Mouse (Mus musculus): ENCODE results near the gene Vmn1r40.

Vmn1r40 gene

DNA sequence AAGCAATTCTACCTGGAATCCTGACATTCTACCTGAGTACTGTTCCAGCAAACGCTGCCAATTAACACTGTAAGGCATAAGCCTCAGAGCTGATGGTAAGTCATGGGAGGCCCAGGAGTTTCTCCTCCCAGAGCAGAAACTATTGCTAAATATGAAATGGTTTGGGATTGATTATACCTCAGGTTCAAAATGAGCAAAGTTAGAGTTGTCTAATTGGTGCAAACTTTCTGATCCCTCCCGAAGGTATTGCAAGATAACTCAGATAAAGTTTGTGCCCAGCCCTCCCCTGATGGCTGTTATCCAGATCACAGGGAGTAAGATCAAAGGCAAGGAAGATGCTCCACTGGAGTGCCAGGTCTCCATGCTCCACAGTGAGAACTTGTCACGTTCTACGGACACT is at the start of gene Vmn1r40:
TSS of gene Vmn1r40 (plus strand) at position 301 of the 400 bp plus-strand sequence.
- DNase-seq (ENCODE audit: low spot score in 2 of 2): no peak

DNA sequence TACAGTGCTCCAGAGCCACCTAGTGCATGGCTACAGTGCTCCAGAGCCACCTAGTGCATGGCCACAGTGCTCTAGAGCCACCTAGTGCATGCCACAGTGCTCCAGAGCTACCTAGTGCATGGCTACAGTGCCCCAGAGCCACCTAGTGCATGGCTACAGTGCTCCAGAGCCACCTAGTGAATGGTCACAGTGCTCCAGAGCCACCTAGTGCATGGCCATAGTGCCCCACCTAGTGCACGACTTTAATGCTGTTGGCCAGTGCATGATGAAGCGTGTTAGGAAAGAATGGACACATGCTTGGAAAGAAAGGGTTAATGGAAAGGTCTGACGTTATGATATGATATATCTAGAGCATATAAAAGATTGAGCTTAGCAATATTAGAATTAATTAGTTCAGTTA is 49.0 kb upstream of the Vmn1r40 start:
- no peak for DNase-seq (ENCODE audit: low spot score in 2 of 2)

DNA sequence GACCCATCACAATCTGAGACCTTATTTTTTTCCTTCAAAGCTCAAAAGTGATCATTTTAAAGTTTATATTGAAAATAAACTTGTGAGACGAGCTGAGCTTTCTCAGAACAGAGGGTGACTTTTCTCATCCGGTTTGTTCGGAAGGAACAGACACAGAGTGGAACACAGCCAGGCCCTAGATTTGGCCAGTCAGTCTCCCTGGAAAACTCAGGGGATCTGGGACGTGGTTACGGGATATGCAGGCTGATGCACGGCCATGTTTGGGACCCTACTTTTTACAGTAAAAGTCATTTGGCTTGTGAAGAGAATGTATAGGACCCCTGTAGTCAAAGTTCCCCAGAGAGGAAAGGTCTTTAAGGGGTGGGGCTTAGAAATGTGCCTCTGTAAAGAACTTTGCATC is 48.4 kb upstream of the Vmn1r40 start:
- no peak for DNase-seq (ENCODE audit: low spot score in 2 of 2)

DNA sequence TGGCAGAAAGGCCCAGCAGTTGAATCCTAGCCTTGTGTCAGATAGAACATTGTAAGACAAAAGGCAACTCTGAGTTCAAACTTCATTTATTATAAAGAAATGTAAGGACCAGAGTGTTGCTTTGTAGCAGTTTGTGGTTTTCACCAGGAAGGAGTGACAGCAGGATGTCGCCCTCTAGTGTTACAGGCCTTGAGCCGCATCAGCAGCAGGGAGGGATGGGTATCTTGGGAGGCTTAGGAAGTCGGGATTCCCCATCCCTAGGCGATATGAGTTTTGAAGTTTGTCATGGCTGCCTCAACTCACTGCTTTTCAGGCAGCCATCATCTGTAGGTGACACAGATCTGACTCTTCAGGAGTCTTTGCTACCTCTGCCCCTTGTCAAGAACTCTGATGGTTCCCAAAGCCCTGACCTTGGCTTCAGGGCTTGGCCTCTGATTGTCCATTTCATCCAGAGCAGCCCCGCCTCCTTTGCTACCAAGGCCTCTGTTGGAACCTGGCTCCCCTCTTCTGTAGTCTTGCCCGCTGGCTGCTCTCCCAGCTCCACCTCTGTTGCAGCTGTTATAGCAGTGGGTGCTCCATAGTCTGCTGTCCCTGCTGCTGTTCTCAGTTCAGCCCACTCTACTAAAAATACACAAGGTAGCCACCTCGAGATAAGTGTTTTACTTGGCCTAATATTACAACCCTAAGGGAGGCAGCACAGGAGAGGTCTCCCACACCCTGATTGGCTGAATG is 47.5 kb upstream of the Vmn1r40 start:
- peak in 1 of 2 experiments; percentile 50 for DNase-seq (ENCODE audit: low spot score in 2 of 2)

DNA sequence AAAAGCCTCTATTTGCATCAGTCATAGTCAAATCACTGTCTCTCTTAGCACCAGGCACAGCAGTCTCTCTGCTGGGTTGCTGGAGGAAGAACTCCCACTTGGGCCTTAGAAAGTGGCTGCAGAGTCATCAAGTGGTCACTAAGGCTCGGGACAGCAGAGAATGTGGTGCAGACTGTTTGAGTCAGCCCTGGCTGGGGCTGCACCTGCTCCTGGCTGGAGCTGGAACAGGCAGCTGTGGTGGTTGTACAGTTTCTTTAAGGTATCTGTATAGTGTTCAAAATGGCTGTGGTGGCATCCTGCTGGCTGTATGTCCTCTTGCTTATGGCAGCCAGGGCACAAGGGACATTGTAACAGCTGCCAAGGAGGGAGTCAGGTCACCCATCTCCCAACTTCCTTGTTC is 46.9 kb upstream of the Vmn1r40 start:
- no peak for DNase-seq (ENCODE audit: low spot score in 2 of 2)

DNA sequence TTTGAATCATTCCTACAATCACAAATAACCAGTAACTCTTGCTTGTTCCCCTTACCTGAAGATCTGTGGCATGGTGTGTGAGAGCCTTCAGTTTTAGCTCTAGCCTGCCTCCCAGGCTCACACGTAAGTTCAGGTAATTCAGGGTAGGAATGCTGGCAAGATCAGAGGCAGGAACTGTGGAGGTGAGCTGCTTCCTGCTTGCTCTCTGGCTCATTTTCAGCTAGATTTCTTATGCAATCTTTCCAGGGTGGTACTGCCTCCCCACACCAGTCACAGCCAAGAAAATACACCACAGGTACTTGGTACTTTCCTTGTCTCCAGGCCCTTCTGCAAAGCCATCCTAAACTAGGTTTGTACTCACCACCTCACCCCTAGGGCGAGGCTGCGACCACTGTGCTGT is 44.8 kb upstream of the Vmn1r40 start:
- no peak for DNase-seq (ENCODE audit: low spot score in 2 of 2)

- DNase-seq (ENCODE audit: low spot score in 2 of 2): no peak
These were observed 42.2 kb upstream of the Vmn1r40 start for GRCm38 (mm10) chr6:89665155-89665554.

DNA sequence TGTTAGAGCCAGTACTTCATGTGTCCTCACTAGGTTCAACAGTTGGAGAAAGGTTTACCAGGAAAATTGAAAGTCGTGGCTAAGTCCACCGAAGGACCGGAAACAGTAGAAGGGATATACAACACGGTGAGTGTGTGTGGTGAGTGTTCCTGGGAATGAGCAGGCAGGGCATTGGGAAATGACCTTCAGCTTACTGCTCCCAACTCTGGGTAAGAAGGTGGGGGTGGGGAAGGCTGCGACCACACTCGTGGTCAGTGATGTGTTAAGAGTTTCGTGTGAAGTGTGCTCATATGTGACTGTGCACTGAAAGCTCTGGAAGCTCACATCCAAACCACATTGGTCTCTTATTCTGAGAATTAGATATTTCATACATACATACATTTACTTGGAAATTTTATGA is 41.7 kb upstream of the Vmn1r40 start:
- no peak for DNase-seq (ENCODE audit: low spot score in 2 of 2)

DNA sequence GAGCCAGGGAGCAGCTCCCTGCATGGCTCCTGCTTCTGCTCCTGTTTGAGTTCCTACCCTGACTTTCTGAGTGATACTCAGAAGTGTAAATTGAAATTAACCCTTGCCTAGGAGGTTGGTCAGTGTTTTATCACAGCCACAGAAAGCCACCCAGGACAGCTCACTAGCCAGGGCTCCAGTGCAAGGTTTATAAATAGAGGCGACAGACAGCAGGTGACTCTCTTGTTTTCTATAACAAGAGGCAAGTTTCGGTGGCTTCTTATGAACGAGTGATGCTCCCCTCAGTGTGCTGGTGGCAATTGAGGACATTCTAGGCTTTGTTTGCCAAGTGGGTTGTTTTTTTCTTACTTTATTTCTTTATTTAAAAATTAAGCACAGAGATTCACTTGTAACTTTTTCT is 40.4 kb upstream of the Vmn1r40 start:
- no peak for DNase-seq (ENCODE audit: low spot score in 2 of 2)

- DNase-seq (ENCODE audit: low spot score in 2 of 2): no peak
These were observed 37.8 kb upstream of the Vmn1r40 start for GRCm38 (mm10) chr6:89669556-89669955.

- no peak for DNase-seq (ENCODE audit: low spot score in 2 of 2)
These were observed 35.9 kb upstream of the Vmn1r40 start for GRCm38 (mm10) chr6:89671431-89671830.

DNA sequence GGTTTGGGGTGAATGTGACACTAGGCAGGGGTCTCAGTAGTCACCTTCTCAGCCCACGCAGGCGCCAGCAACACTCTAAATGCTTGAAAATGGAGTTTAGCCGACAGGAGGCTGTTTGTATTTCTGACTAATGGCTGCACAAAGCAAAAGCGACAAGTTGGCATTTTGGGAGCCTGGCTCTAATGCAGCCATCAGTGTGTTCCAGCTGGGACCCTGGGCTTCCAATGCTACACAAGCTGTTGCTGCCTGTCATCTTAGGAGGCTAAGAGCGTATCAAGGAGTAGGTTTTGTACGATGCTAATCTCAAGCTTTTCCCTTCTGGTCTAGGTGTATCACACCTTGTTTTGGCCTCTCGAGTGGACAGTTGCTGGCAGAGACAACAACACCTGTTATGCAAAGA is 34.7 kb upstream of the Vmn1r40 start:
- peak in 1 of 2 experiments; percentile 0 for DNase-seq (ENCODE audit: low spot score in 2 of 2)

- peak in 1 of 2 experiments; percentile 0 for DNase-seq (ENCODE audit: low spot score in 2 of 2)
These were observed 34.1 kb upstream of the Vmn1r40 start for GRCm38 (mm10) chr6:89673135-89673780.

- no peak for DNase-seq (ENCODE audit: low spot score in 2 of 2)
These were observed 28.8 kb upstream of the Vmn1r40 start for GRCm38 (mm10) chr6:89678522-89678921.

DNA sequence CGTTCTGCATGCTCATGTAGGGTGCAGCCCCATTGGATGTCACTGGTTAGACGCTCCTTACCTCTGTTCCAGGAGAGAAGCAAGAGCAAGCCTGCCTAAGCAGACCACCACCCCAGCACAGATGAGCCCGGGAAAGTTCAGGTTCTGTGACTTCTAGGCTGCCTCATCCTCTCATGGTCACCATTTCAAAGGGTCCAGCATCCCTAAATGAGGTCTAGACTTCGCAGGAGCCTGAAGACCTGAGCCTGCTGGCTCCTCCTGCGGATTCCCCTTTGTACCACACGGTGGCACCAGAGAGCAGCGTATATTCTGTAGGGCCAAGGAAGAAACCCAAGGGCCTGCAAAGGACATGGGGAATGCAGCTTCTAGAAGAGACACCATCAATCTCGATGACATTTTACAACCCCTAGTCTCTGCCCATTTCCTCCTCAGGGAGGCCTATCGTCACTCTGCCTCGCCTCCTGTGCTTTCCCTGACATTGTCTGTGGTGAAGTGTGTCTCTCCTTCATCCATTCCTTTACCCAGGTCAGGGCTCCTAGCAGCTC is 28.0 kb upstream of the Vmn1r40 start:
- peak in 1 of 2 experiments; percentile 80 for DNase-seq (ENCODE audit: low spot score in 2 of 2)

- DNase-seq (ENCODE audit: low spot score in 2 of 2): peak in 1 of 2 experiments; percentile 84
These were observed 27.2 kb upstream of the Vmn1r40 start for GRCm38 (mm10) chr6:89680155-89680554.

DNA sequence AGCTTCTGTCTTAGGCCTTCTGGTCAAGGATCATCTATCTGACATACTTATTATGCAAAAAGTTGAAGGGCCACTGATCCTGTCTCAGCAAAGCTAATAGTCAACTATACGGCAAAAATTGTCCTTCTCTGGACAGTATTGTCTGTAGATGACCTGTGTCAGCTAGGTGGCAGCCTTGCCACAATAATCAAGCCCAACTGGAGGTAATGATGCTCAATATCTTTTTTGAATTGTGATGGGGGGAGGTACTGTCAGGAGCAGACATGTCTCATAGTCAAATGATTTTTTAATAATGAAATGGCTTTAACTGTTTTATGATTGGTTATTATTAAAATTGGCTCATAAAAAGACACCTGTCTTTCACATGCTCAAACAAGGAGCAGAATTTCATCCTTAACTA is 23.1 kb upstream of the Vmn1r40 start:
- DNase-seq (ENCODE audit: low spot score in 2 of 2): no peak

GRCm38 (mm10) chr6:89687100-89687499 is 20.2 kb upstream of the Vmn1r40 start:
- DNase-seq (ENCODE audit: low spot score in 2 of 2): no peak

- DNase-seq (ENCODE audit: low spot score in 2 of 2): no peak
These were observed 716 bp upstream of the Vmn1r40 start for GRCm38 (mm10) chr6:89706624-89707023.

- no peak for DNase-seq (ENCODE audit: low spot score in 2 of 2)
These were observed 10.7 kb downstream of the Vmn1r40 start for GRCm38 (mm10) chr6:89718051-89718450.

GRCm38 (mm10) chr6:89740466-89740865 is 33.1 kb downstream of the Vmn1r40 start, which contains the start of gene Vmn1r41:
Gene Vmn1r41 (plus strand): TSS chr6:89740766.
- no peak for DNase-seq (ENCODE audit: low spot score in 2 of 2)

DNA sequence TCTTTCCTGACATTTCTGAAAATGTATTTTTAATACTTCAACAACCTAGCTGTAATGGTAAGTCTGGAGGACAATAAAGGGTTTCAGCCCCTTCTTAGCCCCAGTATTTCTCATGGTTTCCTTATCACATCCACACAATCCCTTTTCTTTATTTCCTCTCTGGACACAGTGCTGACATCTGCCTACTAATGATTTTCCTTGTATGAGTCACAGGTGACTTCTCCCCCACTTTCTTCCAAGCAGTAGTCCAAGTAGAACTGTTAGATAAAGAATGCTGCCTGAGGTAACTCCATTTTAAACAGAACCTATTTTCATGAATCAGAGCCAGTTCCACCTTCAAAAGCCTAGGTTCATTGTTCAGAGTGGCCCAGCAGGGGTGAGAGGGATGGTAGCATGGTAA is 35.5 kb downstream of the Vmn1r40 start:
- DNase-seq (ENCODE audit: low spot score in 2 of 2): no peak
